Mouse (Mus musculus): Measurements from ENCODE around the gene Cops9. TPM values are rescaled to one million over a fixed set of nuclear protein-coding genes. Genes with fewer than 3 reads are reported as not detected.
A peak's percentile ranks its signal among the peaks of the same experiment; 100 is the strongest.

Cops9 gene
- 424 and 467 TPM in 2 replicates for polyA plus RNA-seq (2014; fragmentation: Nextera tagmentation; extraction: Ambion mirVana)

GRCm38 (mm10) chr1:92641514-92642272 is at the start of gene Cops9:
TSS of gene Cops9 (minus strand) at chr1:92641985.
- ATAC-seq (replicated peaks; ENCODE audit: low FRiP score, low TSS enrichment, low read depth) (peak; percentile 92), DNase-seq (ENCODE audit: low spot score) (peak; percentile 97)
- Histone ChIP-seq H3K4me3 (ENCODE audit: low read depth, low read length) (peak within 1 kb of the TSS; percentile 97), H3K4me2 (ENCODE audit: low read length) (peak within 1 kb of the TSS; percentile 98), H3K4me1 (replicated peaks; ENCODE audit: control insufficient read depth, insufficient read depth, low read length) (peaks cover 13% of the 10 kb centered on the region), H3K27me3 (replicated peaks; ENCODE audit: control insufficient read depth, insufficient read depth, low read length) (no peaks in the 10 kb centered on the region), H3K9ac (ENCODE audit: low read length) (peak within 1 kb of the TSS; percentile 91), H3K9me3 (ENCODE audit: control insufficient read depth, low read length) (no peaks in the 10 kb centered on the region), H3K27ac (ENCODE audit: low read depth) (peak within 1 kb of the TSS; percentile 54; the same call in 1 of the 2 replicates), H3K36me3 (ENCODE audit: control insufficient read depth, insufficient read depth, low read length) (peaks cover 19% of the 10 kb centered on the region)
- WGBS: 1% methylated on average over 50 of the region's 50 CpGs

- Histone ChIP-seq H3K9ac (ENCODE audit: low read length) (no peak overlapping the region), H3K4me3 (ENCODE audit: low read depth, low read length) (no peak overlapping the region), H3K27me3 (replicated peaks; ENCODE audit: control insufficient read depth, insufficient read depth, low read length) (no peaks in the 10 kb centered on the region), H3K4me2 (ENCODE audit: low read length) (no peak overlapping the region), H3K9me3 (ENCODE audit: control insufficient read depth, low read length) (no peaks in the 10 kb centered on the region), H3K27ac (ENCODE audit: low read depth) (no peak overlapping the region), H3K4me1 (replicated peaks; ENCODE audit: control insufficient read depth, insufficient read depth, low read length) (no peaks in the 10 kb centered on the region), H3K36me3 (ENCODE audit: control insufficient read depth, insufficient read depth, low read length) (no peaks in the 10 kb centered on the region)
- 81% methylated on average over 3 of the region's 3 CpGs for WGBS
- DNase-seq (ENCODE audit: low spot score) (no peak), ATAC-seq (replicated peaks; ENCODE audit: low FRiP score, low TSS enrichment, low read depth) (no peak)
These were observed 49.5 kb upstream of the Cops9 start for GRCm38 (mm10) chr1:92691166-92691844.

DNA sequence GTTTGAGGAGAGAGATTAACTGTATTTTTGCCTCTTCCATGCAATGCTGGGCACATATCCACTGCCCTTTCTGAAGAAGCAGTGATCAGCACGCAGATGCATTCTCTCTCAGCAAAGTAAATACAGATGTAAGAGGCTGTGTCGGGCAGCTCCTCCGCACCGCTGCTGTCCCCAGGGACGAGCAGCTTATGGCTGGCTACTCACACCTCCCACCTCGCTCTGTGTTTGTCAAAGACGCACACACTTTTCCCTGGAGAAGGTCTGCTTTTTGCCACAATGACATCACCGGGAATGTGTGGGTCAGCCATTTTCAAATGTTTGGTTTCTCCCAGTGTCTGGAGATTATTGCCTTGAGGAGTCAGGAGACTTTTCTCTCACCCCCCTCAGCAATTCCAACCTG is 45.2 kb upstream of the Cops9 start:
- no peaks in the 10 kb centered on the region for H3K9me3 ChIP-seq (ENCODE audit: control insufficient read depth, low read length)
- no peaks in the 10 kb centered on the region for H3K36me3 ChIP-seq (ENCODE audit: control insufficient read depth, insufficient read depth, low read length)
- ATAC-seq (replicated peaks; ENCODE audit: low FRiP score, low TSS enrichment, low read depth) (no peak), DNase-seq (ENCODE audit: low spot score) (no peak)
- no peak overlapping the region for H3K4me3 ChIP-seq (ENCODE audit: low read depth, low read length)
- no peak overlapping the region for H3K9ac ChIP-seq (ENCODE audit: low read length)
- H3K27me3 ChIP-seq (replicated peaks; ENCODE audit: control insufficient read depth, insufficient read depth, low read length): no peaks in the 10 kb centered on the region
- no peaks in the 10 kb centered on the region for H3K4me1 ChIP-seq (replicated peaks; ENCODE audit: control insufficient read depth, insufficient read depth, low read length)
- WGBS: 19% methylated on average over 8 of the region's 8 CpGs
- H3K27ac ChIP-seq (ENCODE audit: low read depth): no peak overlapping the region
- no peak overlapping the region; the same call in 1 of the 2 replicates for H3K4me2 ChIP-seq (ENCODE audit: low read length)

- WGBS: 87% methylated on average over 8 of the region's 8 CpGs
- H3K27ac ChIP-seq (ENCODE audit: low read depth): no peak overlapping the region
- no peak for ATAC-seq (replicated peaks; ENCODE audit: low FRiP score, low TSS enrichment, low read depth)
These were observed 41.4 kb upstream of the Cops9 start for GRCm38 (mm10) chr1:92683151-92683550.

GRCm38 (mm10) chr1:92680668-92681603 is 39.2 kb upstream of the Cops9 start:
- H3K27me3 ChIP-seq (replicated peaks; ENCODE audit: control insufficient read depth, insufficient read depth, low read length): no peaks in the 10 kb centered on the region
- no peak overlapping the region for H3K9ac ChIP-seq (ENCODE audit: low read length)
- H3K4me1 ChIP-seq (replicated peaks; ENCODE audit: control insufficient read depth, insufficient read depth, low read length): peaks cover 7% of the 10 kb centered on the region; the same call in 1 of the 2 replicates
- no peak overlapping the region for H3K27ac ChIP-seq (ENCODE audit: low read depth)
- DNase-seq (ENCODE audit: low spot score): no peak
- no peak overlapping the region for H3K4me2 ChIP-seq (ENCODE audit: low read length)
- WGBS: 29% methylated on average over 16 of the region's 16 CpGs
- no peaks in the 10 kb centered on the region for H3K9me3 ChIP-seq (ENCODE audit: control insufficient read depth, low read length)
- H3K4me3 ChIP-seq (ENCODE audit: low read depth, low read length): no peak overlapping the region
- no peak for ATAC-seq (replicated peaks; ENCODE audit: low FRiP score, low TSS enrichment, low read depth)
- no peaks in the 10 kb centered on the region for H3K36me3 ChIP-seq (ENCODE audit: control insufficient read depth, insufficient read depth, low read length)

More at GRCm38 (mm10) chr1:92683151-92683550, 41.4 kb upstream of the Cops9 start:
- peaks cover 7% of the 10 kb centered on the region; the same call in 1 of the 2 replicates for H3K4me1 ChIP-seq (replicated peaks; ENCODE audit: control insufficient read depth, insufficient read depth, low read length)
- no peaks in the 10 kb centered on the region for H3K36me3 ChIP-seq (ENCODE audit: control insufficient read depth, insufficient read depth, low read length)
- DNase-seq (ENCODE audit: low spot score): no peak
- no peak overlapping the region for H3K9ac ChIP-seq (ENCODE audit: low read length)
- no peak overlapping the region for H3K4me3 ChIP-seq (ENCODE audit: low read depth, low read length)
- H3K9me3 ChIP-seq (ENCODE audit: control insufficient read depth, low read length): no peaks in the 10 kb centered on the region
- H3K4me2 ChIP-seq (ENCODE audit: low read length): no peak overlapping the region
- H3K27me3 ChIP-seq (replicated peaks; ENCODE audit: control insufficient read depth, insufficient read depth, low read length): no peaks in the 10 kb centered on the region

GRCm38 (mm10) chr1:92678757-92679156 is 37.0 kb upstream of the Cops9 start:
- no peak overlapping the region for H3K9ac ChIP-seq (ENCODE audit: low read length)
- H3K27me3 ChIP-seq (replicated peaks; ENCODE audit: control insufficient read depth, insufficient read depth, low read length): no peaks in the 10 kb centered on the region
- no peaks in the 10 kb centered on the region for H3K9me3 ChIP-seq (ENCODE audit: control insufficient read depth, low read length)
- WGBS: 85% methylated on average over 5 of the region's 5 CpGs
- H3K4me3 ChIP-seq (ENCODE audit: low read depth, low read length): no peak overlapping the region
- no peak overlapping the region for H3K4me2 ChIP-seq (ENCODE audit: low read length)
- H3K36me3 ChIP-seq (ENCODE audit: control insufficient read depth, insufficient read depth, low read length): no peaks in the 10 kb centered on the region
- DNase-seq (ENCODE audit: low spot score) (no peak), ATAC-seq (replicated peaks; ENCODE audit: low FRiP score, low TSS enrichment, low read depth) (no peak)
- peaks cover 7% of the 10 kb centered on the region; the same call in 1 of the 2 replicates for H3K4me1 ChIP-seq (replicated peaks; ENCODE audit: control insufficient read depth, insufficient read depth, low read length)
- no peak overlapping the region for H3K27ac ChIP-seq (ENCODE audit: low read depth)

DNA sequence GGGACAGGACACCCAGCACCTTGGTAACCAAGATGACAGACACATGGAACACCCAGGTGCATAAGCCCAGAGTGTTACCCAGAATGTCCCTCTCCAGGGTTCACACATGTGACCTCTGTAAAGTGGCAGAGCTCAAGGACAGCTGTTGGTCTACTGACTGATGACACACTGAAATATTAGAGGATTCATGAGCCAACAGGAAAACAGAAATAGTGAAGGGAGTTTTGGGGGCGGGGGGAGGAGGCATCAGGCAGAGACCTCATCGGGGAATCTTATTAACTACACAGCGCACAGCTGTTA is 34.8 kb upstream of the Cops9 start:
- Histone ChIP-seq H3K9me3 (ENCODE audit: control insufficient read depth, low read length) (no peaks in the 10 kb centered on the region), H3K4me1 (replicated peaks; ENCODE audit: control insufficient read depth, insufficient read depth, low read length) (peaks cover 7% of the 10 kb centered on the region; the same call in 1 of the 2 replicates), H3K4me2 (ENCODE audit: low read length) (no peak overlapping the region), H3K4me3 (ENCODE audit: low read depth, low read length) (no peak overlapping the region), H3K27ac (ENCODE audit: low read depth) (no peak overlapping the region), H3K36me3 (ENCODE audit: control insufficient read depth, insufficient read depth, low read length) (no peaks in the 10 kb centered on the region), H3K9ac (ENCODE audit: low read length) (no peak overlapping the region), H3K27me3 (replicated peaks; ENCODE audit: control insufficient read depth, insufficient read depth, low read length) (no peaks in the 10 kb centered on the region)
- WGBS: 88% methylated on average over 3 of the region's 3 CpGs
- DNase-seq (ENCODE audit: low spot score) (no peak), ATAC-seq (replicated peaks; ENCODE audit: low FRiP score, low TSS enrichment, low read depth) (no peak)

- no peak overlapping the region for H3K27ac ChIP-seq (ENCODE audit: low read depth)
- no peak overlapping the region for H3K9ac ChIP-seq (ENCODE audit: low read length)
- no peak overlapping the region for H3K4me3 ChIP-seq (ENCODE audit: low read depth, low read length)
- H3K9me3 ChIP-seq (ENCODE audit: control insufficient read depth, low read length): no peaks in the 10 kb centered on the region
- DNase-seq (ENCODE audit: low spot score) (no peak), ATAC-seq (replicated peaks; ENCODE audit: low FRiP score, low TSS enrichment, low read depth) (no peak)
- 75% methylated on average over 10 of the region's 10 CpGs for WGBS
- no peaks in the 10 kb centered on the region for H3K27me3 ChIP-seq (replicated peaks; ENCODE audit: control insufficient read depth, insufficient read depth, low read length)
- no peaks in the 10 kb centered on the region for H3K36me3 ChIP-seq (ENCODE audit: control insufficient read depth, insufficient read depth, low read length)
- no peak overlapping the region for H3K4me2 ChIP-seq (ENCODE audit: low read length)
- H3K4me1 ChIP-seq (replicated peaks; ENCODE audit: control insufficient read depth, insufficient read depth, low read length): peaks cover 7% of the 10 kb centered on the region; the same call in 1 of the 2 replicates
These were observed 34.3 kb upstream of the Cops9 start for GRCm38 (mm10) chr1:92675932-92676675.
